Mouse (Mus musculus) adrenal gland, adult (tissue): ENCODE measurements around the gene Nae1.
"Not testable (repeated sequence)": the region's sequence is repeated elsewhere in the genome, so short reads cannot be mapped to it uniquely, and the experiment has no call there.

Experiments used
- DNase-seq, 2 experiments: peaks; one replicate each; pipeline ENCODE4 v3.0.0; 2022 to 2023; ENCODE audit warnings: low spot score in 1 of 2; ENCODE audit not compliant: inconsistent age in 2 of 2

The Nae1 gene

DNA sequence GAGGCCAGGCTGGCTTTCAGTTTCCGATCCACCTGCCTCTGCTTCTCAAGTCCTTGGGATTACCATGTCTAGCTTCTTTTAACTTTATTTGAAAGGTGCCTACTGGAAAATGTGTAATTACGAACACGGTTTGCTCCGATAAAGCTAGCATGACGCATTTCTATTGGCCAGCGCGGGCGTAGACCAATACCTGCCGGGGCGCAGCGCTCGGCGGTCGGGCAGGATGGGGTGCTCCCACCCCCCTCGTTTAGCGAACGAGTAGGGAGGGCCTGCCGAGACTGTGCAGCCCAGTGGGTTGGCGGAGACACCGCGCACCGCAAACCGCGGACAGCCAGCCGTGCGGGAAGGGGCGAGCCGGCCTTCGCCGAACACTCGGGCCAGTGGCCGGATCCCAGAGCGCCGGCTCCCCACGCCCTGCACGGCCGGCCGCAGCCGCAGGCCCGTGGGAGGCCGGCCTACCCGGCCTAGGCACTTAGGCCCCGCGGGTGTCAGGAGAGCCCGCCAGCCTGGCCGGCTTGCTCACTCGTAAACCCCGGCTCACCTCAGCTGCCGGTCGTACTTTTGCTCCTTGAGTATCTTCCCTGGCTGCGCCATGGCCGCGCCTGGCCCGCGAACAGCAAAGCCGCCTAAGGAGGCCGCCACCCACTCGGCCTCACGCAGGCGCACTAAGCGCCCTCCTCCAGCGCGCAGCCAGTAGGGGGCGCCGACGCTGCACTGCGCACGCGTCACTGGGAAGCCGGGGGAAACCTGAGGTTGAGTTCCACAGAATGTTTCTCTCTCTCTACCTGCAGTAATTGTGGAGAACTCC, at the start of gene Nae1, which contains the start of gene Car7:
TSS of gene Nae1 (minus strand) at position 667 of the 808 bp plus-strand sequence.
TSS of gene Car7 (plus strand) at position 719 of the 808 bp plus-strand sequence.
- peak; percentile 94 to 99 for DNase-seq

DNA sequence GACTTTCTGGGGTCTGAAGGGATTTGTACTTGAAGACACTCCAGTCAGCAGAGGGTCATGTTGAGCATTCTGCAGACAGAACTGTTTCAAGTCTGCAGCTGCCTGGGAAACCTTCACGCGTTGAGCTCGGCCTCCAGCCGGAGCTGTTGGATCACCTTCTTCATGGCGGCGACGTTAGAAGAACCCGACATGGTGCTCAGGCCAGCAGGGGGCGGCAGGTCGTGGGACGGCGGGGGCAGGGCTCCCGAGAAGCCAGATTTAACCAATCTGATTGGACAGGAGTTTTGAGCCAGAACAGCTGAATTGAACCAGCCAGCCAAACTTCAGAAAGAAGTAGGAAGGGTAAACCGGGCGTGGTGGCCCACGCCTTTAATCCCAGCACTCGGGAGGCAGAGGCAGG, 43.2 kb upstream of the Nae1 start:
- DNase-seq, result not testable (repeated sequence)

DNA sequence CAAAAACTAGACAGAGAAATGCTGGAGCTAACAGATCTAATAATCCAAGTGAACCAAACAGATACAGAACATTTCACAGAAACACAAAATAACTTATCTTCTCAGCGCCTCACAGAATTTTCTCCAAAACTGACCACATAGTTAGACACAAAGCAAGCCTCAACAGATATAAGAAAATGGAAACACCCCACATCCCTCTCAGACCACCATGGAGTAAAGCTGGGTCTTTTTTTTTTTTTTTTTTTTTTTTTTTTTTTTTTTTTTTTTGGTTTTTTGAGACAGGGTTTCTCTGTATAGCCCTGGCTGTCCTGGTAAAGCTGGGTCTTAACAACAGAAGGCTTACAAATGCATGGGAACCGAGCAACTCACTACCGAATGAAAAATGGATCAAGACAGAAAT, 42.4 kb upstream of the Nae1 start:
- DNase-seq, result no peak

DNA sequence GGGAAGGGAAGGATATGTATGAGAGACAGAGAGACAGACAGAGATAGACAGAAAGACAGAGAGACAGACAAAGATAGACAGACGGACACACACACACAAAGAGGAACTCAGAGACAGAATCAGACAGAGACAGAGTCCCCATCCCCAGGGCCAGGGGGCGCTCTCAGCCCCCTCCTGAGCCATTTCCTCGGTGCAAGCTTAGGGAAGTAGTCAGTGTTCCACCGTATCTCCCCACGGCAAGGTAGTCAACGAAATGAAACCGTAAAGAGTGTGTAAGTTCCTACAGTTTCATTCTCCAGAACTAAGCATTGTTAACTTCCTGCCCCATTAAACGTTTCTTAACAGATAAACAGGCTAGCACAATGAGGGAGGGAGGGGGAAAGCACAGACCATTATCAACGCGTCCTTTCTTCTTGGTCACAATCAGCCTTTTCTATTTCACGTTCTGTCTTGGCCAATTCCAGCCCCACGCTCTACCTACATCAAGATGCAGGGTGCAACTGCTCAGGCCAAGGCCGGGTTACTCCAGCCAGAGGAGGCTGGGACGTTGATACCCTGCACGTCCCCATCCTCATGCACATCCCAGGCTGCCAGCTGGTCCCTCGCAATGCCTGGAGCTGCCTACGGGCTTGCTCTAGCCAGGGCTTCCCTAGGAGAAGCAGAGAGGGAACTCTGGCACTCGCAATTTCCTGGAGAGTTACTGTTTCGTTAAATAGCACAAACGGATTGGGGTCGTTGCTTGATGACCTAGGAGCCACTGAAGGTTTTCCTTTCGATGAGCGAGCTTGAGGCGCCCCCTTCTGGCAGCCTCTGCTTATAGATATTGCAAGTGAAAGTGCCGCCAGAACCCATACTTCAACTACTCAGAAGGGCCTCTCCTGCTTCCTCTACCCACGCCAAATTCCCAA, 36.3 kb upstream of the Nae1 start:
- DNase-seq, result peak; percentile 84 to 94

DNA sequence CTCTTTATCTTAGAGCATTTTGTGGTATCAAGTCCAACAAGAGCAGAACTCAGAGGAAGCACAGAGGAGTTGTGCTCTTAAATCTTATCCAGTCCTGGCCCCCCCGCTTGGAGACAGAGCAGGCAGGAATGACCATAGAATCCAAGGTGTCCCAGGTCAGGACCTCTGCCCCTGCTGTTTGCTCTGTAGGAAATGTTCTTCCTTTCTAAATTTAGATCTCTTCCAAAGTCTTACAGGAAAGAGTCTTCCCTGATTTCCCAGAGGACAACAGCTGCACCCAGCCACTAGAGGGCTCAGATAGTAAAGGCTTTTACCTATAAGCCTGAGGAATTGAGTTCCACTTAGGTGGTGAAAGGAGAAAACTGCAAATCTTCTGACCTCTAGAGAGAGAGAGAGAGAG, 35.1 kb upstream of the Nae1 start:
- DNase-seq, result peak; percentile 55 to 77

DNA sequence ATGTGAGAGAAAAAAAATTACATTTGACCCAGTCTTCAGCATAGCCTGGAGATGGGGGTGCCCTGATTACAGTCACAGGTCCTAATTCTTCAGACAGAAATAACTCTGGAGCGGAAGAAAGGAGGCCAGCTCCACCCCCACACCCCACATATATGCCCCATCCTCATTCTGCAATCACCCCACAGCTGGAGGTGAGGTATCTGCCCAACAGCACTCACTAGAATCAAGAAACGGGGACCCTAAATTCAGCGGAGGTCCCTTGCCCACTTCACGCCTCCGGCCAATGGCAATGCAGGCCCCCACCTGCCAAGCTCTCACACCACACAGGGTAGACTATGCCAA, 31.0 kb upstream of the Nae1 start:
- peak in 1 of 2 experiments; percentile 28 for DNase-seq

DNA sequence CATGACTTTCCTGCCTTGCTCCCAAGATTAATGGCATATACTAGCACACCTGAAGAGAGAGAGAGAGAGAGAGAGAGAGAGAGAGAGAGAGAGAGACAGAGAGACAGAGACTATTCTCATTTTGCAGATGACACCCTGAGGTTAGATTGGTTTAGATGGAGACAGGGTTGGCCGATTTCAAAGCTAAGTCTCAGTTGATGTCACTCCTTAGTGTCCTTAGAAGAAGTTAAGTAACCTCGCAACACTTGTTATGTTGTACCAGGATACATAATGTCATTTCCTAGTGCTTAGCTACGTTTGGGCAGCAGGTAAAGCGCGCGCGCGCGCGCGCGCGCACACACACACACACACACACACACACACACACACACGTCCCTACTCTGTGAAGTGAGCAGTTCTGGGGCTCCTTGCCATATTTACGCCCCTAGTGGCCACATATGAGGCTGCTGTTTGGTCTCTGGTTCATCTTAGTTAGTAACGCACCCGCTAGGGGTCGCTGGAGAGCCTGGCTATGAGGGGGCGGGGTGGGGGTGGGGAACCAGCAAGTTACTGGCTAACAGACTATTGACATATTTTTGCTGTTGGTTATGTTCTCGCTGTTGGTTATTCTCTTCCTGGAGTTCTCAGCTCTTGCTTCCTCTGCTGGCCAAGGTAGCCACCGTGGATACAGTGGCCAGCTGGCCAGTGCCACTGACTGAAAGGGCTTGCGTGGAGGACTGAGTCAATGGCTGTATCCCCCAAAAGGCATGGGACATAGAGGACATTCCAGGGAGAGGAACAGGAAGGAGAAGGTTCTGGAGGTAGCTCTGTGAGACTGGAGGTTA, 30.4 kb upstream of the Nae1 start:
- DNase-seq, result peak; percentile 81 to 94

DNA sequence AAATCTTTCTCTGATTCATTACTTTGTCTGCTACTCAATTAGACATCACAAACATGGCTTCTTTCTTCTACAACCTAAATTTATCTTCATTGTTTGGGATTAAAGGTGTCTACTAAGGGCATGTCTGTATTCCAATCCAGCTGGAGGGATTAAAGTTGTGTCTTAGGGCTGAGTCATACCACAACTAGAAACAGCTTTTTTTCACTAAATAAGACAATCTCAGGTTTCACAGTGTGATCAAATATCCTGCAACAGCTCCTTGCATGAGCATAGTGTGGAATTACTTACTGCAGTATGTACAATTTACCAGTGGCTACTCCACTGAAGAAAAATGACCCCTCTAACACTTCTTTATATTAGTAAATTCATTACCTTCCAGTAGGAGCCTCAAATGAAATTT, 26.3 kb upstream of the Nae1 start:
- DNase-seq, result no peak

DNA sequence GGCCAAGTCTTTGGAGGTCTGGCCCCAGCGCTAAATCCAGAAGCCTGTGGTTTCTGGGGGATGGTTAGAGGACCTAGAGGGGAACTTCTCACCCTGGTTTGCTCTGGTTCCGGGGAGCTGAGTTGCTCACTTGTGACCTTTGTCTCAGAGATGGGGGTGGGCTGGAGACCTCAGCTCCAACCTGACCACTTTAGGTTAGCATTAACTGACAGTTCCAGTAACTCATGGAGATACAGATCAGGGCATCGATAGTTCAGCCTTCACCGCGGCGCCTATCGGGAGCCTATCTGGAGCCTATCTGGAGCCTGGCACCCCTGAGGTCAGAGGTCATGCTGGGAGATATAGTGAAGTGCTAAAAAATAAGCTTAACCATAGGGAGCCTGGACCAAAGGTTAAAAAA, 22.8 kb upstream of the Nae1 start:
- DNase-seq, result no peak

DNA sequence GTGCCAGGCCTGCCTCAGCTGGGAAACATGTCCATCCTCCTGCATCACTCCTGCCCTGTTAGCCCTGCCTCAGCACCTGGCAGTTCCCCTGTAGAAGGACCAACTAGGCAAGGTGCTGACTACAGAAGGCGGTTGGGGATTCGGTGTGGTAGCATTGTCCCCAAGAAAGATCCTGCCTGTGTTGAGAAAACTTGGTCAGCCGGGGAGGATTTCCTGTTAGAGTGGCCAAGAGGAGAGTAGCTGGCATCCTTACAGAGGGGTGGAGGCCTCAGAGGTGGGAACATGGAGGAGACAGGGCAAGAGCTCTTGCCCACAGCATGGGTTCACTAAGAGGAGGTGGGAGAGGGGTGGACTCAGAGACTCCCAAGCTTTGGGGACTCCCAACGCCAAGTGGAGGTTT, 20.8 kb upstream of the Nae1 start:
- peak in 1 of 2 experiments; percentile 29 for DNase-seq

DNA sequence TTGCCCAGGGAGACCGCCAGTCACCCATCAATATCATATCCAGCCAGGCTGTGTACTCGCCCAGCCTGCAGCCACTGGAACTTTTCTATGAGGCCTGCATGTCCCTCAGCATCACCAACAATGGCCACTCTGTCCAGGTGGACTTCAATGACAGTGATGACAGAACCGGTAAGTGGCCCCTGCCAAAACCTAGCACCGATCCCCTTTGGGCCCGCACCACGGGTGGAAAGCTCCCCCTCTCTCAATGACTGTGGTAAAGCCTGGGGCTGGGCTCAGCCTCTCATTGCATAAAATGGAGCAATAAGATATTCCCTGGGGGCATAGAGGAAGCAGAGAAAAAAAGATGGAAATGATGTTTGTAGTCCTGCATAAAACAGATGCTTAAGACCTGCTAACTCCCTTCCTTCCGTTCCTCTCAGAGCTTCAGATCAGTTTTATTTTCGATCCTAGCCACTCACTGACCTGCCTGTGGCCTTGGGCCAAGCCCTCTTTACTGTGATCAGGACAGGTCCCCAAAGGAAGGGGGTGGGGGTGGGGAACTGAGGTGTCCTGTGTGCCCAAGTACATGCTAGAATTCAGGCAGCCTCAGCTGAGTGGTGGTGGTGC, 9.1 kb upstream of the Nae1 start:
- peak in 1 of 2 experiments; percentile 32 for DNase-seq

DNA sequence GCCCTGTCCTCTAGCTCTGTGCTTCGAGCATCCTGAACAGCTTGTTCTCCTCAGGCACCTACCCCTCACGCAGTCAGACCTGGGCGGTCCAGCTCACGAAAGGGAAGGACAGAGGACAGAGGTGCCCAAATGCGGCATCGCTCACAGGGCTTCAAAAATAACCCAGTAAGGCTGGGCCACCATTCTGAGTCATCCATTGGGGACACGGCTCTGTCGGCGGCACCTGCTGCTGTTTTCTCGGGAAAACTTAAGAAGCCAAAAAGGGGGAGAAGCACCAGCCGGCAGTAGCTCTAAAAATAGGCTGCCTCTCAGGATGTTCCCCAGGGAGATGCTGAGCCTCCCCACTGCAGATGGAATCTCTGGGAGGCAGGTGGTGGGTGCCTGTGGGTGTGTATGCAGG, 7.7 kb upstream of the Nae1 start:
- no peak for DNase-seq

DNA sequence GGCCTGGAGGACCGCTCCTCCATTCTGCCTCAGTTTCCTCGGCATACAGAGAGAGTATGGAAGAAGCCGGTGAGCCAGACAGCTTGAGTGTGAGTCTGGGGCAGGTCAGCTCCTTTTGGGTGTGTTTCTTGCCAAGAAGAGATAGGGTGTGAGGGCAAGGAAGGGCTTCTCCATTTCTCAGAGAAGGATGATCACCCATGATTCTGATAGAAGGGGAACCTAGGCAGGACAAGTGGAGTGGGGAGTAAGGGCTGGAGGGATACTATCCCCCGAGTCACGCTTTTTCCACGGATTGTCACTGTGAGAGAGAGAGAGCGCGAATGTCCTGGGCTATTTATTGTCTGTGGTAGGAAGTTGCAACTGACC, 7.1 kb upstream of the Nae1 start:
- no peak for DNase-seq

DNA sequence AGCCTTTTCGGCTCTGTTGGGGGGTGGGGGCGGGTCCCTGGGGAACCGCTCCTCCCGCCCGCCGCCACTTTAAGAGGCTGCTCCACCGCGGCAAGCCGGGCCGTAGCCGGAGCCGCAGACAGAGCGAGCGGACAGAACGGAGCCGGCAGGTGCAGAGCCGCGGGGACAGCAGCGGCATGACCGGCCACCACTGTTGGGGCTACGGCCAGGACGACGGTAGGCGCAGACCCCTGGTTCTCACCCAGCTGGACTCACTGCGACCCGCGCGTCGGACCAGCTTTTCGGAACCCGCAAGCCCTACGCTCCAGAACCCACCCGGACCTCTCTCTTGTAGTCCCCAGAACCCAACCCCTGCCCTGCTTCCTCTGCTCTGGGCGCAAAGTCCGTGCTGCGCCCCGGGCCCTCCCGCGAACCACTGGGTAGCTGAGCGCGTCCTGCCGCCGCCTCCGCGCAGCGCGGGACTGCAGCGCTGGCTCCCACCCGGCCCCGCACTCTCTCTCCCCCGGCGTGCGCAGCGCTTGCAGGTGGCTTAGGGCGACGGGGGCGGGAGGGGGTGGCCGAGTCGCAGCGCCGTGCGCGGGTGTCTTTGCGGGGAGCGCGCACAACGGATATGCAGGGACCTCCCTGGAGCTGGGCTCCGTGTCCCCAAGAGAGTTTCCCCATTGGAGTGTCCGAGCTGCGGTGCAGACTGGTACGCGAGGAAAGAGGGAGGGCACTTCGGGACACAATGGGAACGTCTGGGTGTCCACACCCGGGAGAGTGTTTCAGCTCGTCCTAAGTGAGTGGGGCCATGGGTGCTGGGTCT, 6.5 kb upstream of the Nae1 start:
- DNase-seq, result peak in 1 of 2 experiments; percentile 70

DNA sequence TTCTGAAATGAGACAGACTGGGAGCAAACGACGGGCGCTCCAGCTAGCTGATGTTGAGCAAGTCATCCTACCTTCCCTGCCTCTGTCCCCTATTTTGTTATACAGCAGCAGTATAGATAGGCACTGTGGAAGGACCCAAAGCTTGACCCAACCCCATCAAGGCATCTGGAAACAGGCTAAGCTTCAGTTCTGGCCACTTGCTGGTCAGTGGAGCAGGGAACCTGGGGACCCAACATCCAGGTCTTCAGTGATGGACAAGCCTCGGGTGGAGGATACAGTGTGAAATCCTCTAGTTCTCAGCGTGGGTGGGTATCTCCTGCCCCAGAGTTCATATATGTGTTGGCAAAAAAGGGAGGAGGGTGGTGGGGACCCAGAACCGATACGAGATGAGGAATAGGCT, 5.8 kb upstream of the Nae1 start:
- peak in 1 of 2 experiments; percentile 26 for DNase-seq

DNA sequence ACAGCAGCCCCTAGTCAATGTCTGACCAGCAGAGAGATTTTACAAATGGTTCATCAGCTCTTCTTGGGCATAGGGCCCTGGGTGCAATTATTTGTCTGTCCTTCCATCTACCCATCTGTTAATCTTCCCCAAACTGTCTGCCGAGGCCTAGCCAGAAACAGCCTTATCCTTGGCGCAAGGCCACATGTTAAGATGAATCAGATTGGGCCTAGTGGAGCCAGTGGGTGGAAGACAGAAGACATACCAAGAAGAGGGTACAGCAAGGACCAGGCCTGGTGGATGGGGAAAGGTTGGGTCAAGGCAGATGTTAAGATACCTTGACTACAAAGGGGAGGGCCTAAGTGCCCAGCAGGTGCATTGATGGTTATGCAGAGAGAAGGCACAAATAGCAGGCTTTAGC, 5.1 kb upstream of the Nae1 start:
- peak; percentile 46 to 84 for DNase-seq

DNA sequence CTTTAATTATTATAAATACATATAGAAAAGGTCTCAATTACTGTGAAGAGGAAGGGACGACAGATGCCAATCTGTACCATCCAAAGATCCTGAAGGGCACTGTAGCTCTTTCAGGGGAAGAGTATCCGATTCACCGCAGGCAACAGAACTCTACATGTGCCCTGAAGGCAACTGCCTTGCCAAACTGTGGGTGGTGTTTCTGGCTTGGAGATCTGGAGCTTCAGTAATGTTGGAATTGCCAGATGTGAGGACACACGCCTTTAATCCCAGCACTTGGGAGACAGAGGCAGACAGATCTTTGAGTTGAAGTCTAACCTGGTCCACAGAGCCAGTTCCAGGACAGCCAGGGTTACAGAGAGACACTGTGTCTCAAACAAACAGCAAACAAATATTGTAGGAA, 4.5 kb upstream of the Nae1 start:
- no peak for DNase-seq

DNA sequence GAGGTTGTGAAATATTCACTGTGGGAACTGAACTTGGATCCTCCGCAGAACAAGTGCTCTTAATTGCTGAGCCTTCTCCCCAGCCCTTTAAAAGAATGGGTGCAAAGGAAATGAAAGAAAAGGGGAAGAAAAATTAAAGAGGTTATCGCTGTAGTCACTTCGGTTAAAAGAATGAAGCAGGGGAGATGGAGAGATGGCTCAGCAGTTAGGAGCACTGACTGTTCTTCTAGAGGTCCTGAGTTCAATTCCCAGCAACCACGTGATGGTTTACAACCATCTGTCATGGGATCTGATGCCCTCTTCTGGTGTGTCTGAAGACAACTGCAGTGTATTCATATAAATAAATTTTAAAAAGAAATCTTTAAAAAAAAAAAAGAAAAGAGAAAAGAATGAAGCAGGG, 1.6 kb upstream of the Nae1 start:
- DNase-seq, result no peak

DNA sequence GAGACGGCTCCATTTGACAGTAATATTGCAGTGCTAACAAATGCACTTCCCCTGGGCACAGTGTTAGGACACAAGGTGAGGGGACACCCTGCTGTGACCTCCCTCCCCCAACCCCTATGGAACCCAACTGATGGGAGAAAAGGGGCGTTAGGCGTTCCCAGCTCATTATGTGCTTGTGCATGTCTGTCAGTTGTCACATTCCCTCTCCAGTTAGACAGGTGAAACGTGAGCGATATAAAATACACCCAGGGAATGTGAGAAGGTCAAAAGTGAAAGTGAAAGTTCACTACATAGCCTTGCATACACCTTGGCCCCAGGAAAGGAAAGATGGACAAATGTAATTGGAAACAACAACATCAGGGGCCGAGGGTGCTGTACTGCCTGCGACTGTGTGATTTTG, 941 bp upstream of the Nae1 start:
- DNase-seq, result no peak

DNA sequence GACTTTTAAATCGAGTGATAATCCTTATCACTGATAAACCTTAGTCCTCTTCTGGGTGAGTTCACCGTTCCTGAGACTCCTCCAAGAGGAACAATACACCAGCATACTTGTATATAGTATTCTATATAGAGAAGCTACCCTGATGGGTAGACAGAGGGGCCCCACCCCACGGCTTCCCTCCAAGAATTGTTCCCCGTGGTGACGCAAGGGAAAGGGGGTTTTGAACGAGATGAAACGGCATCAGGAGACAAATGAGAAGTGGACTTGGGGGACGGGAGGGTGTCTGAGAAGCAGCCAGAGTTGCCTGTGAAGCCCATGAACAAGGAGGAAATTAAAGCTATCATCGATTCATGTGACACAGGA, 323 bp upstream of the Nae1 start:
- peak in 1 of 2 experiments; percentile 39 for DNase-seq
